Mouse (Mus musculus): Measurements from ENCODE around the gene Atp6v1g1.
A peak's percentile ranks its signal among the peaks of the same experiment; 100 is the strongest.

Atp6v1g1 gene

DNA sequence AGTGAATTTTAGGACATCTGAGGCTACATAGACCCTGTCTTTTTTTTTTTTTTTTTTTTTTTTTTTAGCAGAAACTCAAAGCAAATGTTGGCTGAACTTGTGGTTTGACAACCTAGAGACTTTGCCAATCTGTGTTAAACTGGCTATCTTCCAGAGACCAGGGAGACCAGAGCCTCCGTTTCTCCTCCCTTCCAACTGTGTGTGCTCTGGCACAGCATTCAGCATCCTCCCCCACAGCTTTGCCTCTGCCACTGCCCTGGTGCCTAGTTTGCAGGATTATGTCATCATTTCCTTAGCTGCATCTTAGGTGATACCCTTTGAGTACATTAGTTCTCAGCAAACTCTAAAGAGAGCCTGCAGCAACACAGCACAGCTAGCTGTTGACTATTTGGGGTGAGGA is 3.2 kb downstream of the Atp6v1g1 start:
- DNase-seq = no peak

DNA sequence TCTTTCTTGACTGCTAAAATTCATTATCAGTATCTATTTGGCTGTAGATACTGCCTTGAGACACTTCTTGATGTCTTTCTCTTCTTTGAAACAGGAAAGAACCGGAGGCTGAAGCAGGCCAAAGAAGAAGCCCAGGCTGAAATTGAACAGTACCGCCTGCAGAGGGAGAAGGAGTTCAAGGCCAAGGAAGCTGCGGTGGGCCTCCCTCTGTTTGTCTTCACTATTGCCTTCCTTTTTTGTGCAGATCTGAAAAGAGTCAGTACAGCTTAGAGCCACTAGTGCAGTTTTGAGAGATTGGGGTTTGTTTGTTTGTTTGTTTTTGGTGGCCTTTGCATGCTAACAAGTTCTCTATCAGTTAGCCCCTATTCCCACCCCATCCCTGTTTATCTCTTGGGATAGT is 3.9 kb downstream of the Atp6v1g1 start:
- DNase-seq = no peak

DNA sequence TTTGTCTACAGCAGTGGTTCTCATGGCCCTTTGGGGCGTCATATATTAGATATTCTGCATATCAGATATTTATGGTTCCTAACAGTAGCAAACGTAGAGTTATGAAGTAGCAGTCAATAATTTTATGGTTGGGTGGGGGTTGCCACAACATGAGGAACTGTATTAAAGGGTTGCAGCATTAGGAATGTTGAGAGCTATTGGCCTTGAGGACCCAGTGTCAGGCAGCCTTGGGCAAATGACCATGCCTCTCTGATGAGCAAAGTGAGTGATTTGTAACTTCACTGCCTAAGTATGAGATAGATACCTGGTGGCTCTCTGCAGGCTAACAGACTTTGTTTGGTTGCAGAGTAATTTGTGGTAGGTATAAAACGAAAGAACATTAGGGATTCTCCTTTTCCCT is 6.3 kb downstream of the Atp6v1g1 start:
- no peak for DNase-seq

DNA sequence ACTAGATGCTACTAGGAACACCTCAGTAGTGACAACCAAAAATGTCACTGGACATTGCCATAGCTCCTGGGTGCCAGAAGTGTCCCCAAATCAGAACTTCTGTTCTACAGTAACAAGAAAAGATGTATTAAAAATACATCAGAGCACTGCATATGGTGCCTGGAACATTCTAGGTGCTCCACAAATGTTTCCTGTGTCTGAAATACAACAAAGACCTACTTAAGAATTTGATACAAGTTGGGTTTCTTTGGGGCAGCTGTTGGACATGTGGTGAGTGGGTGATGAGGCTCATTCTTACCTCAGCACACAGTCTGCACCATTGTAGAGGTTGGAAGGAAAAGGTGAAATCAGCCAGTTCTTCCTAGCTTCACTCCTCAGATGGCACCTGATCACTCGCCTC is 8.3 kb downstream of the Atp6v1g1 start:
- DNase-seq = no peak

DNA sequence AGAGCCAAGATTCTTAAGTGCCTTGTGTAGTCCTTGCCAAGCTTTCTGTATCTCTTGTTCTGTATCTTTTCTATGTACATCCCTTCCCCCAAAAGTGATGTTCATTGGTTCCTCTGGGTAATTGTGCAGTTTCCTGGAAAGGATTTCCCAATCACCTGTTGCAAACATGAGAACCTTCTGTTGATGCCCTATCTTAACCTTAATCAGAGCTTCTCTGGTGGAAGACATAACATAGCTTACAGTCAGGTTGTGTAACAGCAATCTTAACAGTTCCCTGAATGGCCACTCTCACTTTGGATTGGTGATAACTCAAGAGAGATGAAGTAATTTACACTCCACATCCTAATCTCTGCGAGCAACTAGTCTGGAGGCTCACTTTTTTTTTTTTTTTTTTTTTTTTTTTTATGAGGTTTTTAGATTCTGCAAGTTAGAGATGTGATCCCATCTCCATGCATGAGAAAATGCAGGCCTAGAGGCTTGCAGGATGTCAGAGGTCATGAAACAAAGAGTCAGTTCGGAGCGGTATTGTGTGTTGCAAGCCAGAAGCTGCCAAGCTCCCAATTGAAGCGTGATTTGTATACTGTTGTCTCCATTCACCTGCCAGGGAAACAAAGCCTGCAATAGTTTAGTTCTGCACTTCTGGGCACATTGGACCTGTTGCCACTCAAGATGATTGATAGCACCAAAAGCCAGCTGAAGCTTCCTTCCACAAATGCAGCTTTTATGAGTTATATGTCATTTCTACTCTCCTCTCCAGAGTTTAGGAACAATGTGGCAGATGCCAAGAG is 9.4 kb downstream of the Atp6v1g1 start:
- DNase-seq = no peak

DNA sequence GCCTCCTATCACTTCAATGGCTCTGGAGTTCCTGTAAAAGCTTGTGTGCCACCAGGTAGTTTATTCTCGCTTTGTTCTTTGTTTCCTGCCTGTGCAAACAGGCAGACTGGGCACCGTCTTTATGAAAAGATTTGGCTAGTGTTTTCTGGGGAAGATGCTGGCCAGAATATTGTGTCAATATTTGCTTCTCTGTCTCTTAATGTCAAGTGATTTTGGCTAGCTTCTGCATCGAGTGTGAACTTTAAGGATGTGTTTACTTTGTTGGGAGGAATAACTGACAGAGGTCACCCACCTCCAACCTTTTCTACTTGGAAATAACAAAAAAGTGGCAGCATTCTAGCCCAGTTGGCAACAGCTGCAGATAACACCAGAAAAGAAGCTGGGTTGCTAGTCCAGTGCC is 10.0 kb downstream of the Atp6v1g1 start:
- DNase-seq = no peak

DNA sequence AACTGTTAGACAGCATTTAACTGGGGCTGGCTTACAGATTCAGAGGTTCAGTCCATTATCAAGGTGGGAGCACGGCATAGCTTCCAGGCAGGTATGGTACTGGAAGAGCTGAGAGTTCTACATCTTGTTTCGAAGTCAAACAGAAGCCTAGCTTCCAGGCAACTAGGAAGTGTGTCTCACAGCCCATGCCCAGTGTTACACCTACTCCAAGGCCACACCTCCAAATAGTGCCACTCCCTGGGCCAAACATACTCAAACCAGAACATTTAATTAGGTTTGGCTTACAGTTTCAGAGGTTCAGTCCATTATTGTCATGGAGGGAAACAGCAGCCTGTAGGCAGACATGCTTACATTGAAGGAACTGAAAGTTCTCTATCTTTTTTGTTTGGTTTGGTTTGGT is 10.5 kb downstream of the Atp6v1g1 start:
- DNase-seq = no peak

DNA sequence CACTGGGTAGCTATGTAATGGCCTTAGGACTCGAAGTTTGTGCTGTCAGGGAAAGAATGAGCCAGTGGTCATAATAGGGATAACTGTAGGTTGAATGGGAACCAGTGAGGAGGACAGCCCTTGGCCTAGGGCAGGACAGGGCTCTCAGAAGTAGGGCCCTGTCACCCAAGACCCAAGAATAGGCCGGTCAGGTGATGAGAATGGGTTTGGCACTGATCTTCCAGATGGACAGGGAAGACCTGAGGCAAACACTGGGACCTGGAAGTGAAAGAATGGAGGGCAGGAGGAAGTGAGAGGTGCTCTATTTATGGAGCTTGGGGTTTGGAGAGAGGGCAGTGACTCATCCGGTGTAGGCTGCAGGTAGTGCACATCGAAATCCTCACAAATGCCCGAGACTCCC is 12.1 kb downstream of the Atp6v1g1 start:
- no peak for DNase-seq

DNA sequence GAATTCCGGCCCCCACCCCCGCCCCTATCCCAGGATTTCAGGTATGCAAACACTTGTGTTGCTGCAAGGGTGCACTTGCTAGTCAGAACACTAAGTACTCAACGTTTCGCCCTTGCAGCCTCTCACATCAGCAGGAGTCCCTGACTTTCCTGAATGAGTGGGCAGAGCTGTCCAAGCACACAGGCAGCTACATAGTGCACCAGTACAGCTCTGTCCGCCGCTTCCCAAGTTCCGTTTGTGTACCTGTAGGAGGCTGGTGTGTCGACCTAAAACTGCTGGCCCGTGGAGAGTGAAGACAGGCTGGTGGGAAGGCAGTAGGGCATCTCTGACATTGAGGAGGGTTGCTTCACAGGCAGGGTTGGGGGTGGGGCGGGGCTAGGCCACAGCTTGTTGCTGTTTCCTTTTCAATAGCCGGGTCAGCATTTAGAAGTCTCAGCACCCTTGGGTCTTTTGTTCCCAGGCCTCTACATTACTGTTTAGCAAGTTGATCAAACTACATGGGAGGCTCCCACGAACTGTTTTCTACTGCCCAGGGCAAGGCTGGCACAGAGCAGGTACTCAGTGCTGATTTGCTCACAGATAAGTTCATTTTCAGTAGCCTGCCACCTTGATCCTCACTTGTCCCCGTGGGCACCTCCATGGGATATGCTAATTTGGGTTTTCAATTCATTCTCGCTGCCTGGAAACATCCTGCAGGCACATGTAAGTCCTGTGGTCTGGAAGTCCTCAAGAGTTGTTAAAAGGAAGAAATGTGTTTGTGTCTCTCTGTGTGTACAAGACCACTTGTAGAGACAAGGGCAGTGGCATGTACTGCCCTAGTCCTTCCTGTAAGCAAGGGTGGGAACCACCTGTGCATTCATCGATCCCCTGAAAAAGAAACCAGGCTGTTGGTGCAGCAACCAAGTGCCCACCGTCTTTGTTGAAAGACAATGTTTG is 12.8 kb downstream of the Atp6v1g1 start:
- peak; percentile 60 to 66 for DNase-seq

DNA sequence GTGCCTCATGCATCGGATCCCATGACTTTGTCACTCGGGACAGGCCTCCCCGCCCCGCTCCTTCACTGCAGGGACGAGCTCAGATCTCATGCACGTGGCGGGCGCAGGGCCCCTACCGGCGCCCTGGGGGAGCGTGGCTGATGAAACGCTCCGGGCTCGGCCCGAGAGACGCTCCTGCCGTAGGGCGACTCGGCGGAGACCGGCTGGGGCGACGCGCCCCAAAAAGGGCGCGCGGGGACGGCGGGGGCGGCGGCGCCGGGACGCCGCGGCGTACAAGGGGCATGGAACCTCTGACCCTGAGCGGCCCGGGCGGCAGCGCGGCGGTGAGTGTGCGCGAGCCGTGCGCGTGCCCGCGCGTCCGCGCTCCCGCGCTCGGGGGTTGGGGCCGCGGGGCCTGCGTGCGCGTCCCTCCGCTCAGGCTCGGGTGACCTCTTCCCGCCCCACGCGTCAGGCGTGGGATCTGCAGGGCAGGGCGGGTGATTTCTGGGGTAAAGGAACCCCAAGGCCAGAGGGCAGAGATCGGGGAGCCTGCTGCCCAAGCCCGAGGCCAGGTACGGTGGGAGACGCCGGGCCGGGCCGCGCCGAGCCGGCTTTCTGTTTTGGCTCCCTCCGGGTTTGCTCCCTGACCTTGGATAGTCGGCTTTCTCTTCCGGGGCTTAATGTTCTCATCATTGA is 14.0 kb downstream of the Atp6v1g1 start, which contains the start of gene Tmem268:
Gene Tmem268 (plus strand): TSS at position 375 of the 675 bp plus-strand sequence.
- DNase-seq = peak; percentile 81 to 89

DNA sequence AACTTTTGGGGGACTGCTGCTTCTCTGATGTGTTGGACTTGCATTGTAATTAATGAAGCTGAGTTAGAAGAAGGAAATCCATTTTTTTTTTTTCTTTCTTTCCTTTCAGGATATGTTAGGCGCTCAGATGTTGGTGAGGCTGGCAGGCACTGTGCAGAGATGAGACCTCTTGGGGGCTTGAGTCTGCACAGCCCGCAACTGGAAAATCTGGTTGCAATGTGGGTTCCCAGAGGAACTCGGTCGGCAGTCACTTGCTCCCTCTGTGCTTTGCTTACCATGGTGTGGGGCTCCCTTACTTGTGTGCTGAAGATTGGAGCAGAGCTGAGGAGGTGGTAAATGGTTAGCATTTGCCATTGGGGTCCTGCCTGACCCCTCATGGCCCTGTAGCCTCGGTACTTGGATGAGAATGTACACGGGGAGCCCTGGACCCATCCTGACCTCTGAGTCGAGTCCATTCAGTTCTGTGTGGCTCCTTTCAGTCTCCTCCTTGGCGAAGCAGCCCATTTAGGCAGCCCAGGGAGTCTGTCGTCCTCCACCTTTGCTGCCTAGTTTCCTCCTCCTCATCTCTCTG is 14.6 kb downstream of the Atp6v1g1 start:
- DNase-seq = peak; percentile 25 to 40

DNA sequence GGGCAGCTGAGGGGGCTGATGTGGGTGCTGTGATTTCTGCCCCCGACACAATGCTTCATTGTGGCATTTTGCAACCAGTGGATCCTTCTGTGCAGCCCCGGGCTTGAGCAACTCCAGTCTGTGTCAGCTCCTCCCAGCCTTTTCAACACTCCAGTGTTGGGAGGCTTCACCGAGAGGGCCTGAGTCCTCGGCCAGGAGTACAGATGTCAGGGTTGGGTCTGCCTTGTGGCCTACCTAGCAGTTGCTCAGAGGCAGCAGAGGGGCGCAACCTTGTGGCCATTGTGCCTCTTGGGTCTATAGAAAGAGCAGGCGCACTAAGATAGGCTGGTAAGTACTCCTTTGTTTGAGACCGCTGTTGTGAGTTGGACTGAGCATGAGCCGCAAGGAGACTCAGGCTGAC is 15.5 kb downstream of the Atp6v1g1 start:
- DNase-seq = peak in 1 of 2 experiments; percentile 39

DNA sequence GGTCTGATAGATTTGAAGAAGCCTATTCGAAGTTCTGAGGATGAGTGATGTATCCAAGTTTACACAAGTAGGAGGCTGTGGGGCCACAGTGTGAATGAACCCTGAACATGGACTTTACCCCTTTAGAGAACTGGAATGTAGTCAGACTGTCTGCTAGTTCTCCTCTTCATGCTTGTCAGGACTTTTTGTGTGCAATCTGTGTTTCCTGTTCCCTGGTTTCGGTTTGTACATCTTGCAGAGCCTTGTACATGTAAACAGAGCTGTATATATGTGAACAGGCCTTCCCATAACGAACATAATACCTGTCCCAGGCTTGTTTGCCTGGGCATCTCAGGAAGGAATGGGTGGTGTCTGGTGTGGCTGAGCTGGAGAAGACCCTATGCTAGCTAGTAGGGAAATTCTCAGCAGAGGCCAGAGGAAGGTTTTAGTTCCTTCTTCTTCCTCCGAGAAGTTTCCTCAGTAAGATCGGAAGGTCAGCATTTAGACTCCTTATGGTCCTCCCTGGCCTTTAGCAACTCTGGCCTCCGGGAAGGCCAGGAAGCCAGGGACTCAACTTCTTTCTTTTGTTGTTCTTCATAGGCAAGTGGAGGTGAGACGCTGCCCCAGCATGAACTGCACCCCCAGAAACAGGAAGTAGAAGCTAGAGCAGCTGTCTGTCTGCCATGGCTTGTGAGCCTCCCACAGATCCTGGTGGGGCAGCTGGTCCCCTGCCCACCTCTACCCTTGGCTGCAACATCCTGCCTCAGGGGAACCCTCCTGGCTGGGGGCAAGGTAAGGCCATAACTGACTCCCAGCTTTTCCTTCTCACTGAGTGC is 17.5 kb downstream of the Atp6v1g1 start:
- DNase-seq = peak in 1 of 2 experiments; percentile 15

DNA sequence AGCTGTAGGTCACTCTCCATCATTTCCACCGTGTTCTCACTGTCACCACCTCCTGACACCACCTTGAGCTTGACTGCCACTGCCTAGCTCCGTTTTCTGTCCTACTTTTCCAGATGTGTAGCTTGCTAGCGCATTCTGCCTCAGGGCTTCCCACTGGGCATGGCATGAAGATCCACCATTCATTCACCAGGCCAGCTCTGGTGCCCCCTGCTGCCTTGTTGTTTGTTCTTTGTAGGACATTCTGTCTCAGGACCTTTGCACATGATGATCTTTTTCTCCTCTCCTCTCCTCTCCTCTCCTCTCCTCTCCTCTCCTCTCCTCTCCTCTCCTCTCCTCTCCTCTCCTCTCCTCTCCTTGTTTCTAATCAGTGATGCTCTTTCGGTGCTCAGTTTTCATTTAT is 18.2 kb downstream of the Atp6v1g1 start:
- no peak for DNase-seq

DNA sequence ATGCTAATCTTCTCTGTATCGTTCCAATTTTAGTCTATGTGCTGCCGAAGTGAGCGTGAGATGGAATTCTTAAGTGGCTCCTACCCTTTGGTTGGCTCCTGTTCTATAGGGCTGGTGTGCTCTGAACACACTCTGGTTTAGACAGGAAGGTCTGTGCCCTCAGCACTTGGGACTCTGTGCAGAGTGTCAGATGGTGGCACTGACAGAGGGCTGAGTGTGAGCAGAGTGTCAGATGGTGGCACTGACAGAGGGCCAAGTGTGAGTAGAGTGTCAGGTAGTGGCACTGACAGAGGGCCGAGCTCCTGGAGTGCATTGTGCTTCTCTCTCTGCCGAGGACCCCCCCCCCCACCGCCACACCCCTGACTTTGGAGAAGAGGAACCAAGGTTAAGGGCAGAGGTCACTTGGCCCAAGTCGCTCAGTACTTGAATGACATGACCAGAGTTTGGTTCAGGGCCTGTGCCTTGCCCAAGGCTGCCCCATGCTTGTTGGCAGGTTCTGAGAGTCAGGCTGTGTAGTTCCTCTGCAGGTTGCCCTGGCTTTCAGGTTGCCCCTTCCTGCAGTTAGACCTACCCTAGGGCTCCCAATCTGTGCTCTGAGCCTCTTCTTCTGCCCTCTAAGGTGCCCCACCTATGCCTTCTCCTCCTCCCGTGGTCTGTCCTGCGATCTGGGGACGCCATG is 23.3 kb downstream of the Atp6v1g1 start:
- DNase-seq = no peak

DNA sequence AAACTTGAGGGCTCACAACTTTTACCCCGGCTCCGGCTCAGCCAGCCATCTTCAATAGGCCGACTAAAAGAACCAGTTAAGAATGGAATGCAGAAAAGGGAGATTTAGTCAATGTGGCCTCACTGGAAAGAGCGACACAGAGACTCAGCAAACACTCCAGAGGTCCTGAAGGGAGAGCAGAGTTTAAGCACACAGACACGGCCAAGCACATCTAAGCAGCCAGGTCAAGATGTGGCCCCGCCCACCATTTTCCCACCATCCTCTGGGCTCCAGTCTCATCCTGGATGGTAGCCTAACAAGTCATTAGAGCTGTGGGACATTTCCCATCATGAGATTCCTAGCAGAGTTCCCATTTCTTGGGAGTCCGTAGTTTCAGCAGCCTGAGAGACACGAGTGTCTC is 24.8 kb downstream of the Atp6v1g1 start:
- DNase-seq = no peak

DNA sequence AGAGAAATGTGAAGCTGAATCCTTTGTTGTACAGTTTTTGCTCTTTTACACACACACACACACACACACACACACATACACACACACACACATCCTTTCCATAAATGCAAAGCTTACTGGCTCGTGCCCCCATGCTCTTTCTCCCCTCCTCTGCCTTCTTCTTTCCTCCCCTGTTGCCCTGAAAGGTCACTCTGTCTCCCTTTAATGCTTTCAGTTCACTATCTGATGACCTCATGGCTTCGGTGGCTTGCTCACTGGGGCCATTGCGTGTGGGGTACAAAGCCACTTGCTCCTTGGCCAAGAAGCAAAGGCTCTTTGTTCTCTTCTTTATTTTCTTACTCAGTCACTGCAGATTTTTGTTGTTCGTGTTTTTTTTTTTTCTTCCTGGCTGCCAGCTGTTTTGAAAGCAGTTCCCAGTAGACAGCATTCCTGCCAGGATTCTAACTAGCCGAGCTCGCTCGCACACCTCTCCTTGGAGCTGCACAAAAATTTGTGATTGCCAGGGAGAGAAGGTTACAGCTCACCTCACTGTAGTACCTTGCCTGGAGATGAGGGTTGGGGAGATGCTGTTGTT is 25.7 kb downstream of the Atp6v1g1 start:
- no peak for DNase-seq

DNA sequence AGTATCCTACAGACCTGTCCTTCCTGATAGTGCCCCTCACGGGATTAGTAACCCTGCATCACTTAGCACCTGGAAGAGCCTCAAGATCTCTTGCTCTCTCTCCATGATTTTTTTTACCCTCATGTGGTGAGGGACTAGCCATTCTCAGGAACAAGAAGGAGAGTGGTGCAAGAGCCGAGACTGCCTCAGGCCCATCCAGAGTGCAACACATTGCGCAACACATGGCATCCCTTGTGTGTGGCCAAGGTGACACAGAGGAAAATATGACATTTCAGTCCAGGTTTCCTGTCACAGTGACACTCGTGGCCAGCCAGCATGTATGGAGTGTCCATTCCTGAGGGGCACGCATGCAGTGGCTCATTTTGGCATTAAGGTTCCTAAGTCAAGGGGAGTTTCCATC is 28.0 kb downstream of the Atp6v1g1 start:
- no peak for DNase-seq

DNA sequence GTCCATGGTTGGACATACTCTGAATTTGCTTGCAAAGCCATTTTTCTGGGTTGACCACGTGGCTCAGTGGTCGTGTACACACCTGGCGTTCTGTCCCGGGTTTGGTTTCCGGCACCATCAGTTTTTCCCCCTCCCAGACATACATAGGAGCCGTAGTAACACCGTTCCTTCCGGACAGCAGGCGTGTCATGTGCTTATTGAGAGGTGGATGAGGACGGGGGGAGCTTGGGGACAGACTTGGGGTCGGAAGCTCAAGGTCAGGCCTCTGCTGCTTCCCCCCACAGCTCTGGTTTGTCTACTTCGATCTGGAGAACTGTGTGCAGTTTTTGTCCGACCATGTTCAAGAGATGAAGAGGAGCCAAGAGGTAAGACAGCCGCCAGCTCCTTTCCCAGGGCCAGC is 35.1 kb downstream of the Atp6v1g1 start:
- DNase-seq = no peak

DNA sequence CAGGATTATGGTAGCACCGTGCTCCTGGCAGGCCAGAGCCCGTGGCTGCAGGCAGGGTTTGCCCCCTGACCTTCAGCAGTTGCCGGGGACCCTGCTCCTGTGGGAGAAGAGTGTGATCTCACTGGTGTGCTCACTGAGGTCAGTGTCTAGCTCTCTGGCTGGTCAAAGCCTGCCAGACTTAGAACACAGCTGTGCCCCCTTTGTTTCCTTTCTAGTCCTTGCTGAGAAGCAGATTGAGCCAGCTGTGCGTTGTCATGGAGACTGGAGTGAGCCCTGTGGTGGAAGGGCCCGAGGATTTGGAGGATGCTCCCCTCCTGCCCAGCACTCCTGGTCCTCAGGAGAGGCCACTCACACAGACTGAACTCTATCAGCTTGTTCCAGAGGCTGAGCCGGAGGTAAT is 35.5 kb downstream of the Atp6v1g1 start:
- no peak for DNase-seq

DNA sequence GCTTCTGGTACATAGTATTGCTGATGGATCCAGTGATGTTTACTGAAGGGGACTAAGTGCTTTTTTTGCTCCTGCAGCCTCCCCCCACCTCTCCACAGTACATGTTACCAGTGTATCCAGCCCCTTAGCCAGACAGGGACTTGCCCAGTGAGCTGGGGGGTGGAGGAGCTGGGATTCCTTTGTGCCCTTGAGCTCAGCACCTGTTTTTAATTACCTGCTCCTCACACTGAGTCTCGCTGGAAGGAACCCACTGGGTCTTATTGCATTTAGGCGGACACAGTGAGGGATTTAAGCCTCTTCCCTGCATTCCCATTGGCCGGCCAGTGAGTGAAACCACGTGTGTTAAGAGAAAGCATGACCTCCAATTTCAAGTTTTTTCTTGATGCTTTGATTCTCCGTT is 38.0 kb downstream of the Atp6v1g1 start:
- no peak for DNase-seq
